Mouse (Mus musculus) mouse trophoblast stem cell (cell line): ENCODE data around the gene Tardbp.

ENCODE experiments used
- in situ Hi-C, 2 experiments: fragments of 300-500 bp; cut with MseI, MboI; formaldehyde crosslinking; loops; 2 replicates in 1 of 2; 3 replicates in 1 of 2; pipeline ENCODE4 v1.15.1; 2025

The Tardbp gene

GRCm38 (mm10) chr4:148626623-148627185 is at the start of gene Tardbp:
Gene Tardbp, minus strand, starts transcription at chr4:148627019.
- in situ Hi-C loops: no loop called here

- in situ Hi-C loops: no loop called here
Observed at GRCm38 (mm10) chr4:148676188-148676960, 49.6 kb upstream of the Tardbp start.

DNA sequence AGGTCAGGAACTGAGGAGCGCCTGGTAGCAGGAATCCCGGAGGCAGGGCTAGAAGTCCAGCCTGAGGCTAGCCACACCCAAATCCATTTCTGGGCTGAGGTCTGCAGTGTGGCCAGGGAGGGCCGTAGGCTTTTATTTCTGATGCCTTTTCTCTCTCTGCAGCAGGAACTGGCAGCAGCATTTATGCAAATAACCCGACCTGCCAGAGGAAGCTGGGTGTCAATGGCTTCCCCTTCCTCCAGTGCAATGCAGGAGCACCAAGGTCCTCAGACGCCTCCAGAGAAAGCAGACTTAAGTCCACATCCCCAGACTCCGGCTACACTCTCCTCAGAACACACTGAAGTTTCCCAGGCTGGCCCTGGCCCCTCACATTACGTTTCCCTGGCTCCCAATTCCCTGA is 48.2 kb upstream of the Tardbp start:
- in situ Hi-C loops: no loop called here

- in situ Hi-C loops: no loop called here
Observed at GRCm38 (mm10) chr4:148671230-148671947, 44.6 kb upstream of the Tardbp start.

DNA sequence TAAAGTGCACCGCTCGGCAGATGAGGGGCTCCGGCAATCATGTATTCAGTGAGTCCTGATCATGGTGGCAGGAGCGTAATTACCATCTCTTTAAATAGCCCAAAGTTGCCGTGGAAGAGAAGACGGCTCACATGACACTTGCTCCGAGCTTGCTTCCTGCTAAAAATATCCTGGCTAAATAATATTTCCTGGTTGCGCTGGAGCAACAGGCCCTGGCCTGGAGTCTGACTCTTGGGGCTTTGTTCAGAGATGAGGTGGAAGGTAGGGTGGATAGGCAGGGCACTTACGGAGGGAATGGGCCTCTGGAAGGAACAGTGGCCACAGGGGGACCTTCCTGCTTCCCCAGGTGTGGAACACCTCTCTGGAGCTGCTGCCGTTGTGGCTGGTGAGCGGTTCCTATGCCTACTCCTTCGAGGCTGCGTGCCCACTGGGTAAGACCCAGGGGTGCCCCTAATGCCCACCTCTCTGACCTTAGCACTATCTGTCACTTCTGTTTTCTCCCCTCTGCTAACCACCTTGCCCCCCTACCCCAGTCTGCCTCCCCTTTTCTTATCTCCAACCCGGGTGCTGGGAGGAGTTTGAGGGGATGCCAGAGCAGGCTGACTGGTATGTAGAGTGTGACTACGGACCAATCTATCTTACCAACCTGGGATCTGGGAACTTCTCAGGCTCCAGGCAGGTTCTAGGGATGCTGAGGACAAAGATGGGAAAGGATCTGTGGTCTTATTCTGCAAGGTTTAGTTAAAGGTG is 40.4 kb upstream of the Tardbp start:
- in situ Hi-C loops: no loop called here

GRCm38 (mm10) chr4:148664021-148664420 is 37.2 kb upstream of the Tardbp start:
- in situ Hi-C loops: no loop called here

DNA sequence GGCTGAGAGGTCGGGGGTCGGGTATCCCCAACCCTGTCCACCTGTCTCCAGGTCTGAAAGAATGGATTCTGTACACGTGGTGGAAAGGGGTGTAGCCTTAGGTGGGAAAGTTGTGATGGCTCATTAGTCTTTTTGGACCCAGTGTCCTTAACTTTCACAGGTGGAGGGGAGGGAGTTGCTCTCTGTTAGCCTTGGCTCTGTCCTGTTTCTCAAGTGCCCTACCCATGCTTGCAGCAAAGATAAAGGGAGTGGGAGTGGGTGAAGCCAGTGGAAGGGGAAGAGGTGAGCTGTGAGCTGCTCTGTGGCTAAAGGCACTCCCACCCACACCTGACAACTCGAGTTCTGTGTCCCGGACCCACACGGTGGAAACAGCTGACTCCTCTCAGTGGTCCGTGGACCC is 36.5 kb upstream of the Tardbp start:
- in situ Hi-C loops: no loop called here

DNA sequence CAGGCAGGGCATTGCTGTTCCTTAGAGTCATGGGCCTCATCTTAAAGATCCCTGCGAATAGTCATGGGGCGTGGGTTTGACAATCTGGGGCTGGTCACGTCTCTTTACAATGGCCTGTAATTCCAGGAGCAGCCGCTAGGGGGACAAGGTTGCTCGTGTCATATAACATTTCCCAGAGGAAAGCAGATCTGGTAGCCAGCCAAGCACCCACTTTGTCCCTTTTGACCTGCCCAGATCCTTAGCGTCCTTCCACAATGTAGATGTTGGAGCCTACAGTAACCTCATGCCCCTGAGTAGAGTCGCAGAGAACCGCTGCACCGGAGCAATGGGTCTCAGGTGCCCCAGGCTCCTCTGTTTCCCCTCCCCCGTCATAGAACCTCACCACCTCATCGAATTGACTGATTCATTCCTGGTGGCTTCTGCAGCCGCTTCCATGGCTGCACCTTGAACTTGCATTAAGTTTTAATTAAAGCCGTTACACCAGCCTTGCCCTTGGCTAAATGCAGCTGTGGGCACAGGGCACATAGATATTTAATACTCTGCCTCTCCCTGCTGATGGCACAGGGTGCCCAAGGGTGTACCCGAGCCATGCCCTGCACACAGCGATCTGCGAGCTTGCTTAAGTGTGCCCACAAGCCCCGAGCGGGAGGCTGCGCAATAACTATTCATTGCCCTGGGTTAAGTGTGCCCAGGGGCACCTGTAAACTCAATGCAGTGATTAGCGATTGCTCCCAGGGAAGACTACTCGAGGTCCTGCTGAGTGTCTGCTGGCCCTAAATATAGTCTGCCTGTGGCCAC is 35.5 kb upstream of the Tardbp start:
- in situ Hi-C loops: no loop called here

DNA sequence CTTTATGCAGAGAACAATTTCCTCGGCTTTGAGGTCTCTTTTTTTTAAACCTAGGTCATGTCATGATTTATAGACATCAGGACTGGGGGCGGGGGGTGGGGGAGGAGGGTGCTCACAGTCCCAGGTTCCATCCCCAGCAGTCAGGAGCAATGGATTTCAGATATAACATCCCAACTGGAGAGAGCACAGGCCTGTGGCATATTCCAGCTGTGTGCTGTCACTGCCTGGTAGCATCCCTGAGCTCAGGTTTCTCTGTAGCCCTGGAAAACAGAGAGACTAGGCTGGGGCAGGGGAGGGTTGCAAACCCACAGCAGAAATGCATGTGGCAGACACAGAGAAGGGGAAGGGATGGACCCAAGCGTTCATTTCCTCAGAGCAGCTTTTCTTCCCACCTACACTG is 33.4 kb upstream of the Tardbp start:
- in situ Hi-C loops: no loop called here

- in situ Hi-C loops: no loop called here
Observed at GRCm38 (mm10) chr4:148657776-148658175, 31.0 kb upstream of the Tardbp start.

GRCm38 (mm10) chr4:148656691-148657258 is 30.0 kb upstream of the Tardbp start:
- in situ Hi-C loops: no loop called here

- in situ Hi-C loops: no loop called here
Observed at GRCm38 (mm10) chr4:148654701-148655398, 28.0 kb upstream of the Tardbp start.

DNA sequence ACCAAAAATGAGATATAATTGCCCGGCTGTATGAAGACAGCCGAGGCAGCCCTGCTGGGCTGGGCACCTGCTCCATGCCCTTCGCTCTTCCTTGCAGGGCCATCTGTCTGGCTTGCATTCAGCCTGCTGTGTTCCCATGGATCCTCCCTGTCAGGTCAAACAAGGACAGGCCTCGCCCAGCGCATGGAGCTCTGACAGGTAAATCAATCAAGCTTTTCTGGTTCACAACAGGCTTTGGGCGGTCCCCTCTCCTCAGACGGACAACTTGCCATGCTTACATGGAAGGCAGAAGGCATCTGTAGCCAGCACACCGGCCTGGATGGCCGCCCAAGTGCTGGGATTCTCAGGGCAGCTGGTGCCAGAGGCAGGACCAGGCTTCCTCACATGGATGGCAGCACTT is 24.2 kb upstream of the Tardbp start:
- in situ Hi-C loops: no loop called here

DNA sequence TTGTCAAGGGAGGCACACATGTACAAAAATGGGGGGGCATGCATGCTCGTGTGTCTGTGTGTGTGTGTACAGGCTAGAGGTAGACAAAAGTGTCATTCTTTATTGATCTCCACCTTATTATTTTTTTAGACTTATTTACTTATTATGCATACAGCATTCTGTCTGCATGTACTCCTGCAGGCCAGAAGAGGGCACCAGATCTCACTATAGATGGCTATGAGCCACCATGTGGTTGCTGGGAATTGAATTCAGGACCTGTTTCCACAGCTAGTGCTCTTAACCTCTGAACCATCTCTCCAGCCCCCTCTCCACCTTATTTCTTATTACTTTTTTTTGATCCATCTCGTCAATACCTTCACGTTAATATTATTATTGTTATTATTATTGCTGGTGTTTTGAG is 22.5 kb upstream of the Tardbp start:
- in situ Hi-C loops: no loop called here

GRCm38 (mm10) chr4:148646616-148647015 is 19.8 kb upstream of the Tardbp start:
- in situ Hi-C loops: no loop called here

- in situ Hi-C loops: no loop called here
Observed at GRCm38 (mm10) chr4:148644926-148645325, 18.1 kb upstream of the Tardbp start.

GRCm38 (mm10) chr4:148644157-148644511 is 17.3 kb upstream of the Tardbp start:
- in situ Hi-C loops: no loop called here

GRCm38 (mm10) chr4:148643291-148644156 is 16.7 kb upstream of the Tardbp start, which contains the start of gene Gm572:
Gene Gm572, plus strand, starts transcription at chr4:148643317.
- in situ Hi-C loops: no loop called here

GRCm38 (mm10) chr4:148641121-148641520 is 14.3 kb upstream of the Tardbp start:
- in situ Hi-C loops: no loop called here
